Mouse (Mus musculus) olfactory bulb, adult 2 months (tissue): ENCODE measurements around the gene Ism2.

Source experiments
- CTCF ChIP-seq: fragments of 200-500 bp; IDR thresholded peaks from 2 replicates; pipeline ENCODE4 v1.5.1; 2012; ENCODE audit warnings: low read depth, mild to moderate bottlenecking, low read length, moderate library complexity; ENCODE audit not compliant: insufficient read depth
- POLR2A ChIP-seq: fragments of 200-500 bp; IDR thresholded peaks from 2 replicates; pipeline ENCODE4 v1.6.1; 2012; ENCODE audit warnings: mild to moderate bottlenecking, low read depth, low read length, moderate library complexity; ENCODE audit not compliant: insufficient read depth

DNA sequence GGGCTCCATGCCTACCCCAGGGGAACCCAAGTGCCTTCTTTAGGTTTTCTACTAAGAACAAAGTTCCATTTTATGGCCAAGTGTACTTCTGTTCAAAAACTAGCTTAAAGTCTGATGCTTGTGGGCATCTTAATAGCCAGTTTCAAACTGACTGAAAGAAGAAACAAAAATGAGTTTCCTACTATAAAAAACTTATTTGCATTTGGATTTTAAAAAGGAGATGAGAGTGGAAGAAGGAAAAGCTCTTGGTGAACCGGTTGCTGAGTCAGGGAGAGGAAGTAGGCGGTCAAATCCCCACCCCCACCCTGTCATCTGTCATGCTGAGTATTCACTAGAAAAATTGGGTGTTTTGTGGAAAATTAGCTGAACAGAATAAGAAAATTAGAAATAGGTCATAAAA lies 30.7 kb upstream of the Ism2 start:
- TF ChIP-seq CTCF (no peak), POLR2A (no peak)
